Mouse (Mus musculus): ENCODE results near the gene Gm40460. TPM values are rescaled to one million over a fixed set of nuclear protein-coding genes. Genes with fewer than 3 reads are reported as not detected.
"Not testable (repeated sequence)": the region's sequence is repeated elsewhere in the genome, so short reads cannot be mapped to it uniquely, and the experiment has no call there.

Gm40460 gene
- total and polyA plus RNA-seq, 2 experiments from 2014 or later = not detected

DNA sequence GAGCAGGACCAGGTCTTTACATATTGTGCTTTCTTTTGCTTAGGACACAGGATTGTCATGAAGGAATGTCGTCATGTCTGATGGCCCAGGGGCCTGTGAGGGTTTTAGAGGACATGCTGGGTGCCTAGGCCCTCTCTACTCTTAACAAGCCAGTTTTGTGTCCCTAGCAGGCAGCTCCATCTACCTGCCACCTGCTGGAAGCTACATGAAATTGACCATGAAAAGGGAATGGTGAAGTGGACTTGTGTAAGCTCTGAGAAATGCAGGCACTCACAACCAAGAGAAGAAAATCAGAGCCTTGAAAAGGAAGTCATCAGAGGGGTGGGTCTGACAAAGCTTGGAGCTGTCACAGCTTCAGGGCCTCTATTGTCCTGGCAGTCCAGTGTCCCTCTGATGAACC lies 38.4 kb upstream of the Gm40460 start:
- not testable (repeated sequence) for H3K9me3 ChIP-seq (ENCODE audit: low read length); H3K4me3 ChIP-seq (ENCODE audit: low read length); H3K4me1 ChIP-seq (ENCODE audit: insufficient read depth, low read length); DNase-seq (ENCODE audit: low spot score); H3K27ac ChIP-seq; H3K9ac ChIP-seq (replicated peaks; ENCODE audit: low read length); H3K36me3 ChIP-seq (ENCODE audit: insufficient read depth, low read length); H3K27me3 ChIP-seq (ENCODE audit: insufficient read depth, low read length); ATAC-seq; H3K4me2 ChIP-seq (ENCODE audit: low read depth, low read length)
- peak; percentile 34 for TF ChIP-seq CTCF (IDR thresholded peaks at IDR 0.05; ENCODE audit: low read depth)
- 82% methylated on average over 1 of the region's 1 CpGs for WGBS

- not testable (repeated sequence) for H3K4me2 ChIP-seq (ENCODE audit: low read depth, low read length); H3K27ac ChIP-seq; H3K9me3 ChIP-seq (ENCODE audit: low read length); H3K4me1 ChIP-seq (ENCODE audit: insufficient read depth, low read length); H3K4me3 ChIP-seq (ENCODE audit: low read length); H3K36me3 ChIP-seq (ENCODE audit: insufficient read depth, low read length); H3K9ac ChIP-seq (replicated peaks; ENCODE audit: low read length); H3K27me3 ChIP-seq (ENCODE audit: insufficient read depth, low read length)
- DNase-seq (ENCODE audit: low spot score) = peak; percentile 79
- ATAC-seq = peak; percentile 68; the same call in 1 of the 2 replicates
- WGBS = 0% methylated on average over 3 of the region's 3 CpGs
- peak; percentile 77 for TF ChIP-seq CTCF (IDR thresholded peaks at IDR 0.05; ENCODE audit: low read depth)
Observed at GRCm38 (mm10) chr7:142278183-142278582, 37.3 kb upstream of the Gm40460 start.

GRCm38 (mm10) chr7:142274263-142274662 lies 33.4 kb upstream of the Gm40460 start, which contains the start of gene Gm4559:
TSS of gene Gm4559 (minus strand) at chr7:142274363.
- H3K4me3 ChIP-seq (ENCODE audit: low read length); H3K9ac ChIP-seq (replicated peaks; ENCODE audit: low read length); H3K9me3 ChIP-seq (ENCODE audit: low read length); ATAC-seq; H3K4me2 ChIP-seq (ENCODE audit: low read depth, low read length); DNase-seq (ENCODE audit: low spot score); H3K27me3 ChIP-seq (ENCODE audit: insufficient read depth, low read length); H3K36me3 ChIP-seq (ENCODE audit: insufficient read depth, low read length); H3K4me1 ChIP-seq (ENCODE audit: insufficient read depth, low read length); H3K27ac ChIP-seq: not testable (repeated sequence)

DNA sequence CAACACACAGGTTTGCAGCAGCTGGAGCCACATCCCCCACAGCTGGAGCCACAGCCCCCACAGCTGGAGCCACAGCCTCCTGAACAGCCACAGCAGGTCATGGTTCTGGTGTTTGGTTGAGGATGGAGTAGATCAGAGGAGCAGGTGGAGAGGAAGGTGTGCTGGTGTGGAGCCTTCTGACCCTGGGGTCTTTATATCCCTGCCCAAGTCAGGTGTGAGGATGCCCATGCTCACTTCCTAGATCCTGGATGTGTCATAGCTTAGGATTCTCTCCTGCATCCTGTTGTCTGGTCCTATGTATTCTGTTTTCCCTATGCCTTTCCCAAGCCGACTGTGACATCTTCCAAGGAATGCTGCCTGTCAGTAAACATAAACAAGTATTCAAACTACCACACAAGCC lies 17.4 kb upstream of the Gm40460 start, which contains the start of gene Gm2431:
Gm2431 (minus strand) TSS at position 101 of the 400 bp plus-strand sequence.
- not testable (repeated sequence) for ATAC-seq; H3K9me3 ChIP-seq (ENCODE audit: low read length); H3K9ac ChIP-seq (replicated peaks; ENCODE audit: low read length); H3K4me3 ChIP-seq (ENCODE audit: low read length); H3K4me1 ChIP-seq (ENCODE audit: insufficient read depth, low read length); H3K36me3 ChIP-seq (ENCODE audit: insufficient read depth, low read length); DNase-seq (ENCODE audit: low spot score); H3K4me2 ChIP-seq (ENCODE audit: low read depth, low read length); H3K27me3 ChIP-seq (ENCODE audit: insufficient read depth, low read length); H3K27ac ChIP-seq
- 69% methylated on average over 1 of the region's 1 CpGs for WGBS

DNA sequence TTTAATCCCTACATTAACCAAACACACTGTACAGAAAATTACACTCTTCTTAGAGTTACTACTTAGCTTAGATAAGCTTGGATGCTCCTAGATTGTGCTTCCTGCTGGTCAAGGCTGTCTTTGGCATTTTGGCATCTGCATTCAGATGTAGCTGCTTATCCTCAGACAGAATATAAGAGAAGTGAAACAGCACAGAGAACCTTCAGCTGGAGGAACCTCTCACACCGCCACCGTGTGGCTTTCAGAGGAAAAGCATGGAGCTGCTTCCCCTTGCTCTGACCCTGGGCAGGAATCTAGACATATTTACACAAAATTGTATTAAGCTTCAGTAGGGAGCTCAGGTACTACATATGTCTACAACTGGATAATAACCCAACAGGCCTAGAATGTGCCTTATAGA lies 14.6 kb upstream of the Gm40460 start:
- Histone ChIP-seq H3K4me3 (ENCODE audit: low read length) (no peak overlapping the region), H3K36me3 (ENCODE audit: insufficient read depth, low read length) (no peaks in the 10 kb centered on the region), H3K9ac (replicated peaks; ENCODE audit: low read length) (no peak overlapping the region), H3K9me3 (ENCODE audit: low read length) (no peaks in the 10 kb centered on the region), H3K27ac (no peak overlapping the region), H3K4me2 (ENCODE audit: low read depth, low read length) (no peak overlapping the region), H3K27me3 (ENCODE audit: insufficient read depth, low read length) (no peaks in the 10 kb centered on the region), H3K4me1 (ENCODE audit: insufficient read depth, low read length) (no peaks in the 10 kb centered on the region)
- ATAC-seq (peak; percentile 45), DNase-seq (ENCODE audit: low spot score) (peak; percentile 76)
- WGBS = 2% methylated on average over 2 of the region's 2 CpGs
- peak; percentile 80 for TF ChIP-seq CTCF (IDR thresholded peaks at IDR 0.05; ENCODE audit: low read depth)

GRCm38 (mm10) chr7:142249824-142250223 lies 8.9 kb upstream of the Gm40460 start:
- no peaks in the 10 kb centered on the region for H3K27me3 ChIP-seq (ENCODE audit: insufficient read depth, low read length)
- ATAC-seq = no peak
- WGBS = 3% methylated on average over 1 of the region's 1 CpGs
- no peak overlapping the region for H3K4me2 ChIP-seq (ENCODE audit: low read depth, low read length)
- no peak overlapping the region for H3K9ac ChIP-seq (replicated peaks; ENCODE audit: low read length)
- TF ChIP-seq CTCF (IDR thresholded peaks at IDR 0.05; ENCODE audit: low read depth) = peak; percentile 72
- no peak overlapping the region for H3K4me3 ChIP-seq (ENCODE audit: low read length)
- no peak overlapping the region for H3K27ac ChIP-seq
- DNase-seq (ENCODE audit: low spot score) = peak; percentile 69
- no peaks in the 10 kb centered on the region for H3K9me3 ChIP-seq (ENCODE audit: low read length)
- no peaks in the 10 kb centered on the region for H3K4me1 ChIP-seq (ENCODE audit: insufficient read depth, low read length)
- no peaks in the 10 kb centered on the region for H3K36me3 ChIP-seq (ENCODE audit: insufficient read depth, low read length)

DNA sequence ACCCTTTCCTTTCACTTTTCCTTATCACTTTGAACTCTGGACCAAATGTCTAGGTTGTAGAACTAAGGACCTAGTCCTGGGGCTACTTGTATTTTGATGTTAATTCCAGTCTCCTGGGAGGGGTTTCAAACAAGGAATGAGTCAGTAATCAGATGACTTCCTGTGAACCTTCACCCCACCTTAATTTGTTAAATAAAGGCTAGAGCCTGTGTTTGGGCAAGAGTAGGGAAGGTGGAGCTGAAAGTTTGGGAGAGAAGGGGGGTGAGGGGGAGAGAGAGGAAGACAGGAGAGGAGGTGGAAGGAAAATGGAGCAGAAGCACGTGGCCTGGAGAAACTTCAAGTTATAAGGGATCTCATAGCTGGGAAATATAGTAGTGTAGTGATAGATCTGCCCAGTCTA lies 9.3 kb downstream of the Gm40460 start:
- ATAC-seq (no peak), DNase-seq (ENCODE audit: low spot score) (no peak)
- Histone ChIP-seq H3K9me3 (ENCODE audit: low read length) (no peaks in the 10 kb centered on the region), H3K4me2 (ENCODE audit: low read depth, low read length) (no peak overlapping the region), H3K9ac (replicated peaks; ENCODE audit: low read length) (no peak overlapping the region), H3K4me3 (ENCODE audit: low read length) (no peak overlapping the region), H3K4me1 (ENCODE audit: insufficient read depth, low read length) (no peaks in the 10 kb centered on the region), H3K27ac (no peak overlapping the region), H3K27me3 (ENCODE audit: insufficient read depth, low read length) (no peaks in the 10 kb centered on the region), H3K36me3 (ENCODE audit: insufficient read depth, low read length) (no peaks in the 10 kb centered on the region)
- TF ChIP-seq CTCF (IDR thresholded peaks at IDR 0.05; ENCODE audit: low read depth) = no peak
- WGBS = 44% methylated on average over 1 of the region's 1 CpGs

DNA sequence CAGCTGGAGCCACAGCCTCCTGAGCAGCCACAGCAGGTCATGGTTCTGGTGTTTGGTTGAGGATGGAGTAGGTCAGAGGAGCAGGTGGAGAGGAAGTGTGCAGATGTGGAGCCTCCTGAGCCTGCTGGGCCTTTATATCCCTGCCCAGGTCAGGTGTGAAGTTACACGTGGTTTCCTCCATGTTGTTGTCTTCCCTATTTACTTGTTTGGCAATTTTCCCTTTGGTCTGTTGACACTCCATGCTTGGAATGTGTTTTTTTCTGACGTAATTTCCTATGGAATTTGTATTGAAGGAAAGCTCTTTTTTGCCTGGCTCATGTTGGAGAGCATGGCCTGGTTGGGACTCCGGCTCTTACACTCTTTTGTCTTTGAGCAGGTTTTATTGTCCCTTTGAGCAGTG lies 11.0 kb downstream of the Gm40460 start, which contains the start of gene Krtap5-5:
Krtap5-5 (minus strand) TSS at position 101 of the 400 bp plus-strand sequence.
- H3K4me3 ChIP-seq (ENCODE audit: low read length); H3K9me3 ChIP-seq (ENCODE audit: low read length); H3K4me1 ChIP-seq (ENCODE audit: insufficient read depth, low read length); DNase-seq (ENCODE audit: low spot score); H3K27ac ChIP-seq; H3K4me2 ChIP-seq (ENCODE audit: low read depth, low read length); H3K9ac ChIP-seq (replicated peaks; ENCODE audit: low read length); H3K27me3 ChIP-seq (ENCODE audit: insufficient read depth, low read length); H3K36me3 ChIP-seq (ENCODE audit: insufficient read depth, low read length); ATAC-seq: not testable (repeated sequence)
- WGBS = 56% methylated on average over 3 of the region's 3 CpGs

All from hindbrain, postnatal 0 days (tissue).